Mouse (Mus musculus) forebrain, embryonic 16.5 days (tissue): ENCODE measurements at regions not wholly inside any gene's neighbourhood (a gene's known extent, or its start where the extent isn't known, plus 50 kb on each side); places are given as distances from the start of the nearest gene placed in this dataset.

Experiments used
- ATAC-seq: fragments of 200-750 bp; cut with Nextera tagmentation; 2 replicates; pipeline ENCODE4 v1.8.0; 2017; ENCODE audit warnings: mild to moderate bottlenecking, moderate library complexity
- H3K27ac ChIP-seq: fragments of 300-500 bp; sonication (generic); 2 replicates; pipeline ENCODE4 v1.5.1; 2014; ENCODE audit warnings: low read length, control low read depth
- H3K27me3 ChIP-seq: fragments of 300-500 bp; sonication (generic); replicated peaks from 2 replicates; pipeline ENCODE4 v1.6.1; 2014; ENCODE audit warnings: low read length; ENCODE audit not compliant: control insufficient read depth, insufficient read depth
- H3K36me3 ChIP-seq: fragments of 300-500 bp; sonication (generic); 2 replicates; pipeline ENCODE4 v1.6.1; 2014; ENCODE audit not compliant: control insufficient read depth, insufficient read depth
- H3K4me1 ChIP-seq: fragments of 300-500 bp; sonication (generic); replicated peaks from 2 replicates; pipeline ENCODE4 v1.6.1; 2014; ENCODE audit warnings: low read length; ENCODE audit not compliant: control insufficient read depth, insufficient read depth
- H3K4me2 ChIP-seq: fragments of 300-500 bp; sonication (generic); 2 replicates; pipeline ENCODE4 v1.6.1; 2014; ENCODE audit warnings: mild to moderate bottlenecking, low read length, control low read depth
- H3K4me3 ChIP-seq: fragments of 300-500 bp; sonication (generic); replicated peaks from 2 replicates; pipeline ENCODE4 v1.5.1; 2014; ENCODE audit warnings: mild to moderate bottlenecking, low read length, control low read depth
- H3K9ac ChIP-seq: fragments of 300-500 bp; sonication (generic); replicated peaks from 2 replicates; pipeline ENCODE4 v1.6.1; 2014; ENCODE audit warnings: low read depth, low read length, control low read depth
- H3K9me3 ChIP-seq: fragments of 300-500 bp; sonication (generic); 2 replicates; pipeline ENCODE4 v1.6.1; 2016; ENCODE audit warnings: low read length; ENCODE audit not compliant: control insufficient read depth
- WGBS: fragments of 180-500 bp; shearing (Covaris S2); extraction: QIAGEN DNeasy Blood & Tissue Kit; methylation state at CpG from one replicate; pipeline ENCODE4 v1.1.7; 2014; 5-methylcytosine and 5-hydroxymethylcytosine counted together

DNA sequence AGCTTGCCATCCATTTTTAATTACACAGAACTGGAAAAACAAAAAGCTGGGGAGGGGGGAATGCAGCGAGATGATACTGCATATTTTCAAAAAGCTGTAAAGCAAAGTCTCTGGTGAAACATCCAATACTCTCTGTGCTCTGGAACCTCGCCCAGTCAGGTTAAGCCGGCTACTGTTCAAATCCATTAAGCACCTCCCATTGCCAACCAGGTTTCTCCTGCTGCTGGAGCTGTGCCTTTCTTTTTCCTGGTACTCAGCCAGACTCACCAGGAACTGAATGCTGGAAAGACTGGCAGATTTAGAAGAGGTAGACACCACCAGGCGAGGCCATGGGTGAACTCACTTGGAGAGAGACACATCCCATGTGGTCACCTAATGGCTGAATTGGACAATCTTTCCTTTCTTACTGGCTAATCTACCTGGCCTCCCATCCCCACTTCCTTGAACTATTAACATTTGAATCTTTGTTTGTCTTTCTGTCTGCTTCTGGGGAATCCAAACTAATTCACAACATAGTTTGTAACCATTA lies 1250.8 kb upstream of the Jmjd1c start:
- Histone ChIP-seq H3K4me2 (no peak overlapping the region), H3K9me3 (no peaks in the 10 kb centered on the region), H3K27ac (no peak overlapping the region), H3K9ac (no peak overlapping the region), H3K4me1 (peaks cover 3% of the 10 kb centered on the region; the same call in 1 of the 2 replicates), H3K27me3 (no peaks in the 10 kb centered on the region), H3K4me3 (no peak overlapping the region), H3K36me3 (no peaks in the 10 kb centered on the region)
- ATAC-seq = no peak
- 46% methylated on average over 4 of the region's 4 CpGs for WGBS

DNA sequence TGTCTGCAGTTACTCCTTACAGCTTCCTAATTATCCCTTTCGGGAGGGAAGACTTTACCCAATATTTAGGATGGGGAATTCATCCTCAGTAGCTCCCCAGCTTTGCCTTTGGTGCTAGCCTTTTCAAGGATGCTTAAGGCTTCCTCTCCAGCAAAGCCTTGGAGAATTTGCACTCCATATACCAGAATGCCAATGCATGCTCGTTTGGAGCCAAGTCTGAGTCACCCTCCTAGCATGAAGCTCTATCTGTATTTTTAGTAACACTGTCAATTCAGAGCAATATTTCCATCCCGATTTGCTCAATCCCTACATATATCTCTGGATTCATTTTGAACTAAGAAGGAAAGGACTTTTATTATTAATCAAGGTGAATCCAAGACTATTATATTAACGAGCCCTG lies 1249.8 kb upstream of the Jmjd1c start:
- H3K9ac ChIP-seq = no peak overlapping the region
- 77% methylated on average over 4 of the region's 4 CpGs for WGBS
- no peaks in the 10 kb centered on the region for H3K27me3 ChIP-seq
- H3K9me3 ChIP-seq = no peaks in the 10 kb centered on the region
- H3K4me2 ChIP-seq = no peak overlapping the region
- H3K36me3 ChIP-seq = no peaks in the 10 kb centered on the region
- peaks cover 3% of the 10 kb centered on the region; the same call in 1 of the 2 replicates for H3K4me1 ChIP-seq
- no peak overlapping the region for H3K4me3 ChIP-seq
- no peak; the same call in 1 of the 2 replicates for ATAC-seq
- H3K27ac ChIP-seq = no peak overlapping the region

DNA sequence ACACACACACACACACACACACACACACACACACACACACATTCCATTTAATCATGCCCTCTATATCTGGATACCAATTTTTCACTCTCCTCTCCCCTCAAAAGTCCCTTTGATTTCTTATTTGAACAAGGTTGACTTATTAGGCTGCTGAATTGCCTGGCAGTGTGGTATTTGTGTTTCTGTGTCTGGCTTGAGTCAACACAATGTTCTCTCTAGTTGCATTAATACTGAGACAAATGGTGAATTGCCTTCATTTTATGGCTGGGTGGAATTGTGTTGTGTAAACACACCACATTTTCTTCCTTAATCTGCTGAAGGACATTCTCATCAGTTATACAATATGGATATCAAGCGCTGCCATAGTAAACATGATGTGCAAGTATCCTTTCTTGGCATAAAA lies 1248.3 kb upstream of the Jmjd1c start:
- Histone ChIP-seq H3K4me2 (no peak overlapping the region), H3K36me3 (no peaks in the 10 kb centered on the region), H3K27me3 (no peaks in the 10 kb centered on the region), H3K27ac (no peak overlapping the region), H3K9me3 (no peaks in the 10 kb centered on the region), H3K4me3 (no peak overlapping the region), H3K9ac (no peak overlapping the region), H3K4me1 (peaks cover 3% of the 10 kb centered on the region; the same call in 1 of the 2 replicates)
- no peak for ATAC-seq
- WGBS = 74% methylated on average over 1 of the region's 1 CpGs

GRCm38 (mm10) chr10:65889881-65890280 lies 1206.0 kb upstream of the Jmjd1c start:
- ATAC-seq = no peak
- no peak overlapping the region for H3K27ac ChIP-seq
- no peak overlapping the region for H3K4me2 ChIP-seq
- 91% methylated on average over 3 of the region's 3 CpGs for WGBS
- no peaks in the 10 kb centered on the region for H3K27me3 ChIP-seq
- H3K36me3 ChIP-seq = no peaks in the 10 kb centered on the region
- no peaks in the 10 kb centered on the region for H3K4me1 ChIP-seq
- no peak overlapping the region for H3K9ac ChIP-seq
- H3K9me3 ChIP-seq = no peaks in the 10 kb centered on the region
- H3K4me3 ChIP-seq = no peak overlapping the region

- Histone ChIP-seq H3K4me3 (no peak overlapping the region), H3K9ac (no peak overlapping the region), H3K4me2 (no peak overlapping the region), H3K27ac (no peak overlapping the region), H3K27me3 (no peaks in the 10 kb centered on the region), H3K4me1 (no peaks in the 10 kb centered on the region), H3K36me3 (no peaks in the 10 kb centered on the region), H3K9me3 (no peaks in the 10 kb centered on the region)
- no peak for ATAC-seq
- WGBS = 97% methylated on average over 1 of the region's 1 CpGs
These were observed 1188.4 kb upstream of the Jmjd1c start for GRCm38 (mm10) chr10:65907571-65907970.

DNA sequence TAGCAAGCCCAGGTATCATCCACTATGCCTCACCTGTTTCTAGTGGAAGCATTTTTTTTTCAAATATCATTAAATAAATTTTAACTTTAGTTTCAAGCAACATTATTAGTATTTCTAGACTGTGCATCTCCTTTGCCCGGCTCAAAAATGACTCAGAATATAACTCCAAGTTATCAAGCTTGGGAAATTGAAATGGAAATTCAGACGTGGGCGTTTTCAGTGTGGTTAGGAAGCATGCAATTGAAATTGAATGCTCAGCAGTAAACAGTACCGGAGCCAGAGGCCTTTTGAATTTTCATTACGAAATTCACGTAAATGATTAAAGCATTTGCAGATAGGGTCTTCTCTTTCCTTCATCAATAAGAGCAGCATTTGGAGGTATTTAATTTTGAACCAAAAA lies 1183.4 kb upstream of the Jmjd1c start:
- no peaks in the 10 kb centered on the region for H3K27me3 ChIP-seq
- H3K4me1 ChIP-seq = no peaks in the 10 kb centered on the region
- no peak overlapping the region for H3K27ac ChIP-seq
- no peak overlapping the region for H3K4me2 ChIP-seq
- 87% methylated on average over 6 of the region's 6 CpGs for WGBS
- no peak for ATAC-seq
- H3K9ac ChIP-seq = no peak overlapping the region
- H3K9me3 ChIP-seq = no peaks in the 10 kb centered on the region
- H3K36me3 ChIP-seq = no peaks in the 10 kb centered on the region
- H3K4me3 ChIP-seq = no peak overlapping the region

DNA sequence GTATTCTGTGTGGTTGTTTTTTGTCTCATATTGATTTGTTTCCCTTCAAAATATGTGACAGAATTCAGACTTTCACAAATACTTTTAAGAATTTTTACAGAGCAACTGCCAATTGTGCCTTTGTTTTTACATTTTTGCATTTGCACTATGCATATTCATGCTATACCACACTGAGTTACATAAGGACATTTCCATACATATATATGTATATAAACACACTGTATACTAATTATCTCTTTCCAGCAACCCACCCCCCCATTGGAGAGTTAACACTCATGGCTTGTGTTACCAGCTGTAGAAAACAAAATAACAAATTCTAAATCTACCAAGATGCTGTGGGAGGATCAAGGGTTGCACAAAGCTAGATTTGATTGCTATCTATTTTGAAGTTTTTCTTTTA lies 1163.8 kb upstream of the Jmjd1c start:
- H3K27me3 ChIP-seq = no peaks in the 10 kb centered on the region
- no peaks in the 10 kb centered on the region for H3K9me3 ChIP-seq
- no peaks in the 10 kb centered on the region for H3K4me1 ChIP-seq
- no peak overlapping the region for H3K9ac ChIP-seq
- H3K4me3 ChIP-seq = no peak overlapping the region
- no peak overlapping the region for H3K27ac ChIP-seq
- H3K4me2 ChIP-seq = no peak overlapping the region
- ATAC-seq = peak; percentile 57
- no peaks in the 10 kb centered on the region for H3K36me3 ChIP-seq

DNA sequence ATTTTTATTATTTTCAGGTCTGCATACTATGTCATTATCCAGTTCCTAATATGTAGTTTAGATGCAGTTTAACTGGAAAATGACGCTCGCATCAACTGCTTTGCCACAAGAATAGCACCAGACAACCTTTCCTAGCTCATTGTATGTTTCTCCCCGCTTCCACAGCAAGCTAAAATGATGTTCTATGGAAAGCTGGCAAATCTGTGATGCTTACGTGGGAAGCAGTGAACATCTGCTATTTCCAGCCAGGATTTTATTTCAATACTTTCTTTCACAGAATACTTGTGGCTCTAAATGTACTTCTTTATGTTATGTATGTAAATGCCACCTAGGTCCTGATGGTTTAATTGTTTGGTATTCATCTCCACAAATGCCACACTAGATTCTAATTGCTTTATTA lies 1147.3 kb upstream of the Jmjd1c start:
- WGBS = 74% methylated on average over 4 of the region's 4 CpGs
- Histone ChIP-seq H3K9ac (no peak overlapping the region), H3K4me1 (no peaks in the 10 kb centered on the region), H3K9me3 (no peaks in the 10 kb centered on the region), H3K27me3 (no peaks in the 10 kb centered on the region), H3K36me3 (no peaks in the 10 kb centered on the region), H3K4me2 (no peak overlapping the region), H3K4me3 (no peak overlapping the region), H3K27ac (no peak overlapping the region)
- ATAC-seq = no peak

GRCm38 (mm10) chr10:65962441-65962840 lies 1133.5 kb upstream of the Jmjd1c start:
- 82% methylated on average over 4 of the region's 4 CpGs for WGBS
- no peak overlapping the region for H3K4me2 ChIP-seq
- ATAC-seq = no peak

GRCm38 (mm10) chr10:65969770-65970169 lies 1126.2 kb upstream of the Jmjd1c start:
- Histone ChIP-seq H3K27me3 (no peaks in the 10 kb centered on the region), H3K9ac (no peak overlapping the region), H3K27ac (no peak overlapping the region), H3K4me1 (no peaks in the 10 kb centered on the region), H3K36me3 (no peaks in the 10 kb centered on the region), H3K9me3 (no peaks in the 10 kb centered on the region), H3K4me3 (no peak overlapping the region), H3K4me2 (no peak overlapping the region)
- 98% methylated on average over 1 of the region's 1 CpGs for WGBS
- no peak for ATAC-seq

More at GRCm38 (mm10) chr10:65962441-65962840, 1133.5 kb upstream of the Jmjd1c start:
- no peak overlapping the region for H3K9ac ChIP-seq
- no peaks in the 10 kb centered on the region for H3K27me3 ChIP-seq
- H3K4me3 ChIP-seq = no peak overlapping the region
- H3K36me3 ChIP-seq = no peaks in the 10 kb centered on the region
- H3K9me3 ChIP-seq = no peaks in the 10 kb centered on the region
- no peaks in the 10 kb centered on the region for H3K4me1 ChIP-seq
- no peak overlapping the region for H3K27ac ChIP-seq
